Mouse (Mus musculus) stomach, postnatal 0 days (tissue): ENCODE data around the gene Mrpl48.

Experiments used
- CTCF ChIP-seq: IDR thresholded peaks from 2 replicates; pipeline ENCODE4 v1.5.1; 2016; ENCODE audit warnings: antibody characterized with exemption, low read depth, mild to moderate bottlenecking, moderate library complexity
- EP300 ChIP-seq: optimal IDR thresholded peaks from 2 replicates; pipeline ENCODE3; 2016; ENCODE audit warnings: antibody characterized with exemption

DNA sequence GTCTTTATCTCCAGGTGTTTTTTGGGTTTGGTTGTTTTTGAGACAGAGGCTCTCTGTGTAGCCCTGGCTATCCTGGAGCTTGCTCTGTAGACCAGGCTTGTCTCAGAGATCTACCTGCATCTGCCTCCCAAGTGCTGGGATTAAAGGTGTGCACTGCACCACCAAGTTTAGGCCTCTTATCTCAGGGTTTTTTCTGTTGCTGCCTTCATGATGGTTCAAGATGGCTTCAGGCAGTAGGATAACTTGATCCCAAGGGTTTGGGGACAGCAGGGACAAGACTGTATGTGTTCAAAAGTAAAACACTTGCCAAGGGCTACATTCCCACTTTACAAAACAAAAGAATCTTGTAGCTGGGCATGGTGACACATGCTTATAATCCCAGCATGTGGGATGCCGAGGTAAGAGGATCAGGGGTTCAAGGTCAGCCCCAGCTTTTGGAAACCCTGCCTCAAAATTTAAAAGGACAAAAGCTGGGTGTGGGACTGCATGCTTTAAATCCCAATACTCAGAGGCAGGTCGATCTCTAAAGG is 106.2 kb downstream of the Mrpl48 start:
- peak; percentile 43 for TF ChIP-seq EP300
- no peak for TF ChIP-seq CTCF
